Mouse (Mus musculus) hematopoietic stem cell, adult 5-6 weeks (primary cell): ENCODE results near the gene C2cd4c. TPM values are rescaled to one million over a fixed set of nuclear protein-coding genes. Genes with fewer than 3 reads are reported as not detected.

Experiments
- ATAC-seq, 2 experiments: fragments of 125-278 bp in 1 of 2; replicated peaks in 1 of 2; 2 replicates each; pipeline ENCODE4 v1.8.0; 2016 to 2017; ENCODE audit warnings: inconsistent platforms in 2 of 2, mild to moderate bottlenecking in 2 of 2, moderate number of reproducible peaks in 2 of 2, low read depth in 1 of 2, moderate TSS enrichment in 1 of 2; ENCODE audit not compliant: low FRiP score in 2 of 2, poor library complexity in 2 of 2, severe bottlenecking in 2 of 2, insufficient read depth in 1 of 2, low TSS enrichment in 1 of 2
- total RNA-seq: library from RNA; stranded (forward); fragments of 172-1452, 232-1000 nt; gene quantifications from 2 replicates; pipeline ENCODE4 v1.2.3, GENCODE M21; 2017

Gene C2cd4c
- 0.10 TPM in 1 of 2 replicates, not detected in the other for total RNA-seq

GRCm38 (mm10) chr10:79613578-79614304 lies at the start of gene C2cd4c:
Gene C2cd4c (minus strand): TSS chr10:79614025.
- ATAC-seq, result peak; percentile 69 to 78

GRCm38 (mm10) chr10:79661861-79662260 lies 48.0 kb upstream of the C2cd4c start:
- no peak for ATAC-seq

- no peak for ATAC-seq
Observed at GRCm38 (mm10) chr10:79660298-79660697, 46.5 kb upstream of the C2cd4c start.

GRCm38 (mm10) chr10:79658829-79659228 lies 45.0 kb upstream of the C2cd4c start:
- ATAC-seq, result peak; percentile 49 to 50; a peak in 3 of 4 replicates

- ATAC-seq, result no peak
Observed at GRCm38 (mm10) chr10:79654946-79655395, 41.1 kb upstream of the C2cd4c start.

GRCm38 (mm10) chr10:79652789-79653188 lies 39.0 kb upstream of the C2cd4c start:
- ATAC-seq, result no peak

- ATAC-seq, result peak; percentile 76 to 86
Observed at GRCm38 (mm10) chr10:79649070-79649751, 35.4 kb upstream of the C2cd4c start.

- no peak for ATAC-seq
Observed at GRCm38 (mm10) chr10:79645711-79646110, 31.9 kb upstream of the C2cd4c start, which contains the start of gene Odf3l2. Gene Odf3l2 (minus strand): TSS chr10:79645738.

GRCm38 (mm10) chr10:79638486-79639204 lies 24.8 kb upstream of the C2cd4c start:
- ATAC-seq, result no peak

- ATAC-seq, result no peak
Observed at GRCm38 (mm10) chr10:79637128-79638110, 23.6 kb upstream of the C2cd4c start, which contains the start of gene Shc2. Gene Shc2 (minus strand): TSS chr10:79637918.

- ATAC-seq, result no peak
Observed at GRCm38 (mm10) chr10:79636287-79636686, 22.5 kb upstream of the C2cd4c start.

- no peak for ATAC-seq
Observed at GRCm38 (mm10) chr10:79633006-79633777, 19.4 kb upstream of the C2cd4c start.

GRCm38 (mm10) chr10:79631432-79631831 lies 17.6 kb upstream of the C2cd4c start:
- ATAC-seq, result no peak

GRCm38 (mm10) chr10:79628377-79628776 lies 14.6 kb upstream of the C2cd4c start:
- ATAC-seq, result no peak

GRCm38 (mm10) chr10:79626156-79626555 lies 12.3 kb upstream of the C2cd4c start:
- no peak for ATAC-seq

- ATAC-seq, result no peak
Observed at GRCm38 (mm10) chr10:79625398-79625797, 11.6 kb upstream of the C2cd4c start.
